Mouse (Mus musculus): ENCODE measurements around the gene Mms19. TPM values are rescaled to one million over a fixed set of nuclear protein-coding genes. Genes with fewer than 3 reads are reported as not detected.

The Mms19 gene
- polyA plus RNA-seq (2015; fragmentation: Nextera tagmentation; extraction: Ambion mirVana), result 34.9 and 37.5 TPM in 2 replicates

DNA sequence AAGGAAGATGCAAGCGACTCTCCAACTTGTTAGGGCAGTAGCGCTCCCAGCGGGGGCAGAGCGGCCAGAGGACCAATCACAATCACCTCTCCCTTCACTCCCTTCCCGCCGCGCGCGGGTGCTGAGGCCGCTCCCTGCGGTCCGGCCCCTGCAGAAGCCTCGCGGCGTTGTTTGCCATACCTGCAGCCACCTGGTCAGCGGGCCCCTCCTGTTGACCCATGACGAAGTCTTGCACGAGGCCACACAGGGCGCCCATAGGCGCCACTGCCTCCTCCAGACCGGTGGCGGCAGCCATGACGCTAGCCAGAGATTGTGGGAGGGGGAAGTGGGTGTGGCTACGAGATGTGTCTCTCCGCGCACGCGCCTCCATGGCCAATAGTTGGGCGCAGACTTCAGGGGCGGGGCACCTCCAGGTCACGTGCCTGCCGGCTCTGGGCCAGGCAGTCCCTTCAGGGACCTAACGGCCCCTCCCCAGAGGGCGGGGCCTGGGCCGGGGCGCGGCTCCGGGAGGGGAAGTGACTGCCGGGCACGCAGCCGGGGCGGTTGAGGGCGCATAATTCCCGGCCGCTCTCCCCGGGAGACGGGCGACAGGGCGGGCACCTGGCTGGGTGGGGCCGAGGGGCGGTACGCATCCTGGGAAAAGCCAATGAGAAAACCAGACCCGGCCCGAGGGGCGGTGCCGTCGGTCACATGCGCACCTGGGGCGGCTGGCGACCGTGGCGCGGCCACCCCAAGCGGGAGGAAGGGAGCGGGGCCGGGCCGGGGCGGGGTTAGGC lies at the start of gene Mms19:
Gene Mms19 (minus strand): TSS at position 339 of the 776 bp plus-strand sequence.
- Histone ChIP-seq H3K36me3 (replicated peaks) (no peaks in the 10 kb centered on the region), H3K4me2 (peak within 1 kb of the TSS; percentile 99), H3K27me3 (replicated peaks) (peaks cover 12% of the 10 kb centered on the region), H3K4me1 (peaks cover 19% of the 10 kb centered on the region), H3K4me3 (peak within 1 kb of the TSS; percentile 69), H3K9me3 (no peaks in the 10 kb centered on the region), H3K9ac (peak within 1 kb of the TSS; percentile 66), H3K27ac (peak within 1 kb of the TSS; percentile 85)
- under 1% methylated on average over 50 of the region's 68 CpGs for WGBS
- ATAC-seq (replicated peaks), result peak; percentile 95

DNA sequence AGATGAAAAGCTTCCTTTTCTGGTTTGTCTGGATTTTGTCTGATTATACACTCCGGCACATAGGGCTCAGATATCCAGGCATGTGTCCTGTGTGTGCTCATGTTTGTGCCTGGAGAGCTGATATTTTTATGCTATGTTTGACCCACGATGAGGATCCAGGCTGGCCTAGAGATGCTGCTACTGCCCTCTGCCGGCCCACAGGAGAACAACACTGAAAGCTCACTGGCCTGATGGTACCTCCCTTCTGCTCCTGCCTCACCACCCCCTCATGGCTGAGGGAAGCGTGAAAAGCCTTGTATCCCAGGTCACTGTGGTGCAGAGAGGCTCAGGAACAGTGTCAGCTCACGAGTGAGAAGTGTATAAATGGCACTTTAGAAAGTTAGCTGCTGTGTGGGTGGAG lies 45.2 kb upstream of the Mms19 start:
- ATAC-seq (replicated peaks), result peak; percentile 52; the same call in 1 of the 2 replicates
- H3K36me3 ChIP-seq (replicated peaks), result no peaks in the 10 kb centered on the region
- H3K27ac ChIP-seq, result no peak overlapping the region
- H3K27me3 ChIP-seq (replicated peaks), result no peaks in the 10 kb centered on the region
- no peaks in the 10 kb centered on the region for H3K9me3 ChIP-seq
- H3K4me2 ChIP-seq, result no peak overlapping the region
- H3K9ac ChIP-seq, result no peak overlapping the region
- no peaks in the 10 kb centered on the region for H3K4me1 ChIP-seq
- no peak overlapping the region for H3K4me3 ChIP-seq
- 5% methylated on average over 5 of the region's 5 CpGs for WGBS

DNA sequence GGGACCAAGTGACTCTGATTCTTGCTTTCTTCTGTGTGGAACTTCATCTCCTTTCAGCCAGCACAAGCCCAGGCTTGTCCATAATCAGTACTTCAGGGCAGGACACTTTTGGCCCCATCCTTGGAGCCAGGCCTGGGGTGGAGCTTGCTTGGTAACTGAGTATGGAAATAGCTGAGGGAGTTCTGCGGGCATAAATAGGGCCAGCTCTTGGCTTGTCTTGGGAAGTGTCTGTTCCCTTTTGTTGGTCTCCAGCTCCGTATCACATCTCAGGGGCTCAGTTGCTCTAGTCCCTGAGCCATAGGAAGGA lies 41.5 kb upstream of the Mms19 start:
- H3K4me2 ChIP-seq, result no peak overlapping the region
- H3K9me3 ChIP-seq, result no peaks in the 10 kb centered on the region
- H3K9ac ChIP-seq, result no peak overlapping the region
- WGBS, result 75% methylated on average over 2 of the region's 2 CpGs
- H3K4me1 ChIP-seq, result no peaks in the 10 kb centered on the region
- no peak overlapping the region for H3K27ac ChIP-seq
- H3K36me3 ChIP-seq (replicated peaks), result no peaks in the 10 kb centered on the region
- no peak overlapping the region for H3K4me3 ChIP-seq
- ATAC-seq (replicated peaks), result no peak
- H3K27me3 ChIP-seq (replicated peaks), result no peaks in the 10 kb centered on the region

DNA sequence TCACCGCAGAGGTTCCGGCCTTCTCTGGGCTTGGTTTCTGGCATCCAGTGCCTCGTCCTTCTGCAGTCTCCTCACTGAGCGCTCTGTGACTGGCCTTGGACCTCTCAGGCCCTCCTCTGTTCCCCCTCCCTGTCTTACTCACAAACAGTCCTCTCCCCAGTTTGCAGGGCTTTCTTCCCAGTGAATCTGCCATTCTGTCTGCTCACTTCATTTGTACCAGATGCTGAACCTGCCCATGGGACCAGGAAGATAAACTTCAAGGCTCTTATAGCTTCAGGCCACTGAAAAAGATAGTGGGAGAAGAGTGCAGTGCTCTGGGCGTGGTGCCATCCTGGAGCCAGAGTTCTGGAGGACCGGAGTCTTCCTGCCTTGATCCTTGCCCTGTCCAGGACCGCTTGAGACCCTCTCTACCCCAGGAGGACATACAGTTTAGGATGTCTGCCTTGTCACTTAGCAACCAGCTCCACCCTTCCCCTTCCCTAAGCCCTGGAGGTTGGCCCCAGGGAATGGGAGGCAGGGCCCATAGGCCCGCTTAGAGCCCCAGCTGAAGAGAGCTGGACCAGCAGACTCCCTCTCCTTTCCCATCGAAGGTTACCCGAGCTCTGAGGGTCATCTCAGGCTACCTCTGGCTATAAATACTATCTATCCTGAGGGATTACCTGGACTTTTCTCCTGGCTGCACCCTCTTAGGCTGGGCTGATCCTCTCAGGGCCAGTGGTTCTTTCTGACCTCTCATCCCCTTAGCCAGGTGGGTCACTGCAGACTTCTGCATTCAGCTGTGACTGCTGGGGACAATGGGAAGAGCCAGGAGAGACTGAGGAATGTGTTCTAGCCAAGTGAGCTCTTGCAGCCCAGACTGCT lies 41.0 kb upstream of the Mms19 start:
- Histone ChIP-seq H3K9me3 (no peaks in the 10 kb centered on the region), H3K27me3 (replicated peaks) (no peaks in the 10 kb centered on the region), H3K9ac (no peak overlapping the region), H3K4me1 (no peaks in the 10 kb centered on the region), H3K27ac (no peak overlapping the region), H3K4me3 (no peak overlapping the region), H3K36me3 (replicated peaks) (no peaks in the 10 kb centered on the region), H3K4me2 (no peak overlapping the region)
- 56% methylated on average over 10 of the region's 10 CpGs for WGBS
- no peak for ATAC-seq (replicated peaks)

DNA sequence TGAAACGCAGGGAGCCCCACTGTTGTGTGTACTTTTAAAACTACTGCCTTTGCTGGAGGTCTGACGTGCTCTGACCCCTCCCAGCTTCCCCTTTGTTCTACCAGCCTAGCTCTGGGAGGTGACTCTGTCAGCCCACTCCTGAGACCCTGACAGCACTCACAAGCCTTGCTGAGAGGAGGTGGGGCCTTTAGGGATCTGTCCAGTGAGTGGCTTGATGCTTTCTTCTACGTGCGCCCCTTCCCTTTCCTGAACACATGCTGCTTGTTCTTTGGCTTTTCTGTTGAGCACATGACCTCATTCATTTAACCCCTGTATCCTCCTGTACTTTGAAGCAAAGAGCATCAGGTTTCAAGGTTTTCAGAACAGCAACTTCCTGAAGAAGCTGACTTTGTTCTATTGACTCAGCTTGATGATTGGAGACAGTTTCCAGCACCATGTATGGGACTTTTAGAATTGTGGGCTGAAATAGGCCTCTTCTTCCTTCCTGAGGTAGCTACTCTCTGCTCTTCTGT lies 38.1 kb upstream of the Mms19 start:
- Histone ChIP-seq H3K27ac (no peak overlapping the region), H3K9me3 (no peaks in the 10 kb centered on the region), H3K4me1 (no peaks in the 10 kb centered on the region), H3K4me3 (no peak overlapping the region), H3K36me3 (replicated peaks) (no peaks in the 10 kb centered on the region), H3K9ac (no peak overlapping the region), H3K4me2 (no peak overlapping the region), H3K27me3 (replicated peaks) (no peaks in the 10 kb centered on the region)
- ATAC-seq (replicated peaks), result no peak
- WGBS, result 40% methylated on average over 4 of the region's 4 CpGs

DNA sequence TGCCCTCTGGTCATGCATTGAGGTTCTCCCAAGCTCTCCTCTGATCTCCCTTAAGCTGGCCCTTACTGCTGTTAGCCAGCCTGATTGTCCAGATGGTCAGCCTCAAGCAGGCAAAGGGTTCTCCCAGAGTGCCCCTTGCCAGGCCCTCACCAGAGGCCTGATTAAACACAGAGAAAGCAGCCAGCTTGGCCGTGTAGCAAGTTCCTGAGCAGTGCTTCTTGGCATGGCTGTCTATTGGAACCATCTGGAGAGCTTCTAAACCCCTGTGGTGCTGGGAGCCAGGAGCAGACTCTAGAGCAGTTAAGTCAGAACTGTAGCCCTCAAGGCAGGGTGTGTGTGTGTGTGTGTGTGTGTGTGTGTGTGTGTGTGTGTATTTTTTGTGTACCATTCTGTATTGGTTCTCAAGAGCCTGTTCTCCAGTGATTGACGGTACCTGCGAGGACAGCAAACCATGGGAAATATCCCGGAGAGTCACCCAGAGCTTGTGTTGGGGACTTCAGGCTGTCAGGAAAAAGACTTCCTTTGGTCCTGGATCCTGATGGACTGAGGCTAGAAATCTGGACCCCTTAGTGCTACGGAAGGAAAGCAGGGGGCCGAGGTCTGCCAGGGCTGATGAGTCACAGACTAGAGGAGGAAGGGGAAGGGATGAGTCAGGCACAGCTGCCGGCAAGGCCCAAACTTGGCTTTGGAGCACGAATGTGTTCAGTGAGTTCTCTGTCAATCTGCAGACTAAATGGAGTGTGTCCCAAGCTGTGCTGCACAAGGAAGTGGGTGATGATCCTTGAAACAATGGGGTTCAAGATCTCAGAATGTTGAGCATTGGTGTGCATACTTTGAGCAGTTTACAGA lies 36.7 kb upstream of the Mms19 start:
- H3K27me3 ChIP-seq (replicated peaks), result no peaks in the 10 kb centered on the region
- WGBS, result 78% methylated on average over 8 of the region's 8 CpGs
- H3K4me2 ChIP-seq, result no peak overlapping the region
- H3K4me1 ChIP-seq, result no peaks in the 10 kb centered on the region
- no peak for ATAC-seq (replicated peaks)
- H3K27ac ChIP-seq, result peak overlapping the region; percentile 13; the same call in 1 of the 2 replicates
- H3K36me3 ChIP-seq (replicated peaks), result no peaks in the 10 kb centered on the region
- no peak overlapping the region for H3K9ac ChIP-seq
- H3K4me3 ChIP-seq, result no peak overlapping the region
- H3K9me3 ChIP-seq, result no peaks in the 10 kb centered on the region

DNA sequence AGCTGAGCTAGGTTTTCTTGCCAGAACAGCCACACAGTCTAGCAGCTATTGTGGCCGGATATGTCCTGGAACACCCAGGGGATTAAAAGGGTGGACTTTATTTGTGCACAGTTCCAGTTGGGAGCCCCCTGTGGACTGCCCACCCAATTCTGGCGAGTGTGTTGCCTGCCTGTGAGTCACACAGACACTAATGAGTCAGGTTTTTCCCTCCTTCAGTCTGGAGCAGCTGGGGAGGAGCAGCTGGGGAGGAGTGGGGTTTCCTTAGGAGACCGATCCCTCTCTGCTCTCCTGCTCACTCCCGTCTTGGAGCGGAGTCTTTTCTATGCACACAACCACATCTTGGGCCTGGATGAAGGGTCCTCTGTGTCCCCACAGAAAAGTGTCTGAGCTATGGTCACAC lies 35.9 kb upstream of the Mms19 start:
- Histone ChIP-seq H3K4me3 (no peak overlapping the region), H3K27ac (peak overlapping the region; percentile 13; the same call in 1 of the 2 replicates), H3K27me3 (replicated peaks) (no peaks in the 10 kb centered on the region), H3K4me1 (no peaks in the 10 kb centered on the region), H3K36me3 (replicated peaks) (no peaks in the 10 kb centered on the region), H3K9ac (no peak overlapping the region), H3K9me3 (no peaks in the 10 kb centered on the region), H3K4me2 (no peak overlapping the region)
- WGBS, result 54% methylated on average over 5 of the region's 5 CpGs
- ATAC-seq (replicated peaks), result no peak

DNA sequence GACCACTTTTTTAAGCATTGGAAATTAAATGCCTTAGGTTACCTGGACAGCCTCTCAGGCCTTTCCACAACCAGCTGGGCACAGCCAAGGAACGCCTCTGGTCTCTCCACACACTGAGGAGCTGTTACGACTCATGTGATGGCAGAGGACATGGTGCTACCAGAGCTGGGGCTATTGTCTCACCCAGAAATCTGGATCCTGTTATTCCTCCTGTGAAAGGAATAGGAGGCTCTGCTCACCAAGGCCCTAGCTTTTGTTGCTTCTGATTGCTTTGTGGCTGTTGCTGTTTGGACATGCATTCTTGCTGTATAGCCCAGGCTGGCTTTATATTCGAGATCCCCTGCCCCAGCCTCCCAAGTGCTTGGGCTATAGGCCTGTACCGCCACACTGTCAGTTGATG lies 35.3 kb upstream of the Mms19 start:
- Histone ChIP-seq H3K4me3 (no peak overlapping the region), H3K4me2 (no peak overlapping the region), H3K27ac (no peak overlapping the region), H3K4me1 (no peaks in the 10 kb centered on the region), H3K36me3 (replicated peaks) (no peaks in the 10 kb centered on the region), H3K9me3 (no peaks in the 10 kb centered on the region), H3K9ac (no peak overlapping the region), H3K27me3 (replicated peaks) (no peaks in the 10 kb centered on the region)
- no peak for ATAC-seq (replicated peaks)
- WGBS, result 71% methylated on average over 4 of the region's 4 CpGs

DNA sequence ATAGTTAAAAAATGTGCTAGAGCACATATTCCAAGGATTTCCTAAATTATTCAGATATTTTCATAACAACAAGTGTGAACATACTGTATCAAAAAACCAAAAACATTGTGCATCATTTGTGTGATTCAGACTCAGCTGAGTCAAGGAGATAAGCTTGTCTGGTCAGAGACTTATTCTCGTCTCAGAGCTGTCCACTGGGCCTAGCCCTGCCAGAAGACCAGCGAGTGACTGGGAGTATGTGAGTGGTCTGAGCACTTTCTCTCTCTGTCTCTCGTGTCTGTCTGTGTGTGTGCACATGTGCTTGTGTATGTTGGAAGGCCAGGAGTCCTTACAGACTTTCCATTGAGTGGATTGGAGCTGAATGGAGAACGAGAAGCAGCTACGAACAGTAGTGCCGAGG lies 34.0 kb upstream of the Mms19 start:
- no peaks in the 10 kb centered on the region for H3K27me3 ChIP-seq (replicated peaks)

DNA sequence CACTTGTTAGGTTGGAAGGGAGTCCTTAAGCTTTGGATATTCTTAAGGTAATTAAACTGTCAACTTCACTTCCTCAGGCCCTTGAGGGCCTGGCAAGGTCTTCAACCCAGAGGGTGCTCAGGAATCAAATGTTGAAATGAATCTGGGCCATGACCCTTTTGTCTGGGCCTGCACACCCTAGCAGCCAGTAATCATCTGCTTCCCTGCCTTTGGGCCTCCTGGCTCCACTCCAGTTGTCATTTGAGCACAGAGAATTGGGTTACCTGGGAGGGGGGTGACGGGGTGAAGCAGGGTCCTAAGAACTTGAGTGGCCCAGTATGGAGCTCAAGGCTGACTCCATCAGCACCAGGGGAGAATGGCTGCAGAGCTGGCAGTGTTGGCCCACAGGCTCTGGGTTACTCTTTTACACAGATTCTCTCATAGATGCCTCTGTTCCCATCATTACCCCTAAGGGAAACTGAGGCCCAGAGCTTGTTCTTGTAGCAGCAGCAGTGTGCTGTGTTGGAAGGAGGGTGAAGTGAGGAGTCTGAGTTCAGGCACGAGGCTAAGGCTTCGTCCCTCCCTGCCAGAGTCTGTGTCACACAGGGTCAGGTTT lies 33.4 kb upstream of the Mms19 start:
- ATAC-seq (replicated peaks), result no peak
- no peak overlapping the region for H3K9ac ChIP-seq
- H3K4me2 ChIP-seq, result no peak overlapping the region
- no peaks in the 10 kb centered on the region for H3K36me3 ChIP-seq (replicated peaks)
- no peaks in the 10 kb centered on the region for H3K4me1 ChIP-seq
- H3K9me3 ChIP-seq, result no peaks in the 10 kb centered on the region
- H3K27me3 ChIP-seq (replicated peaks), result no peaks in the 10 kb centered on the region
- no peak overlapping the region for H3K4me3 ChIP-seq
- no peak overlapping the region for H3K27ac ChIP-seq
- 83% methylated on average over 3 of the region's 3 CpGs for WGBS

More for the DNA sequence above, 34.0 kb upstream of the Mms19 start:
- Histone ChIP-seq H3K4me2 (no peak overlapping the region), H3K9ac (no peak overlapping the region), H3K4me3 (no peak overlapping the region), H3K27ac (no peak overlapping the region), H3K36me3 (replicated peaks) (no peaks in the 10 kb centered on the region), H3K4me1 (no peaks in the 10 kb centered on the region), H3K9me3 (no peaks in the 10 kb centered on the region)
- no peak for ATAC-seq (replicated peaks)
- WGBS, result 80% methylated on average over 6 of the region's 6 CpGs

DNA sequence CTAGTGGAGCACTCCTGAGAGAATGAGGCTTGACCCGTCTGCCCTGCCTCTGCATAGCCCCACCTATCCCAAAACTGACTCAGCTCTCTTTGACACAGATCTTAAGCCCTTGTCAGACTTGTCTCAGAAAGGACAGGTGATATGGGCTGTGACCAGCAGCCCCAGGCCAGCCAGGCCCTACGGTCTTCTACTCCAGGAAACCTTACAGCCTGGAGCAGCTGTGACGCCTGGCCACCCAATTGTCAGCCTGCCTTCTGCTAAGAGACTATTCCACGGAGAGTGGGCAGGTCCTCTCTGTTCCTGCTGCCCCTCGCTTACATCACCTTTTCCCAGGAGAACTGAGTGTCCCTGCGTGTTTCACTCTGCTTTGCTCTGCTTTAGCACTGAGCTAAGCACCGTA lies 30.2 kb upstream of the Mms19 start:
- WGBS, result 83% methylated on average over 7 of the region's 7 CpGs
- no peak for ATAC-seq (replicated peaks)
- H3K9ac ChIP-seq, result no peak overlapping the region

More for the DNA sequence above, 30.2 kb upstream of the Mms19 start:
- Histone ChIP-seq H3K4me2 (no peak overlapping the region), H3K4me3 (no peak overlapping the region), H3K9me3 (no peaks in the 10 kb centered on the region), H3K27ac (no peak overlapping the region), H3K27me3 (replicated peaks) (no peaks in the 10 kb centered on the region), H3K36me3 (replicated peaks) (no peaks in the 10 kb centered on the region), H3K4me1 (no peaks in the 10 kb centered on the region; the same call in 1 of the 2 replicates)
